Comparison of ENCODE assay signal across 8 mouse cellular contexts in genomic region chr5:51552483-51553091, GRCm38 (mm10). TPM values are rescaled to one million over a fixed set of nuclear protein-coding genes. Genes with fewer than 3 reads are reported as not detected.
DNase-seq lines count a peak whose midpoint lies in the region; ATAC-seq and TF ChIP-seq lines count a peak whose summit lies in the region.

No protein-coding gene starts in this region.

- H3K9ac ChIP-seq in forebrain, embryonic 16.5 days (replicated peaks; ENCODE audit: low read depth, low read length), result peak overlapping the region; percentile 0
- peak overlapping the region; percentile 45; the same call in 1 of the 2 replicates for H3K9ac ChIP-seq in neural tube, embryonic 12.5 days

- intact Hi-C loops in heart, postnatal 14 days (cut with DNase I), result loop anchor here (5.0 kb wide), 1 partner anchor 40 kb away; no protein-coding TSS in a partner anchor

- under 1% methylated on average over 24 of the region's 24 CpGs for WGBS in forebrain, embryonic 16.5 days
- 1% methylated on average over 24 of the region's 24 CpGs for WGBS in neural tube, embryonic 12.5 days

- no peak for TF ChIP-seq CTCF in E14TG2a.4 (conservative IDR thresholded peaks at IDR 0.05; ENCODE audit: low read length)

- peak; percentile 51 for ATAC-seq in forebrain, embryonic 16.5 days
- ATAC-seq in neural tube, embryonic 12.5 days (ENCODE audit: low FRiP score, low read depth), result peak; percentile 88

- peak overlapping the region; percentile 64 for H3K27ac ChIP-seq in forebrain, embryonic 16.5 days (ENCODE audit: low read length)
- 0 out of 2 replicates have a peak overlapping the region, but pooled peaks have one; percentile 10 for H3K27ac ChIP-seq in neural tube, embryonic 12.5 days

- H3K27me3 ChIP-seq in E14TG2a.4 (ENCODE audit: insufficient read depth, low read length), result peaks cover 7% of the 10 kb centered on the region
- no peaks in the 10 kb centered on the region for H3K27me3 ChIP-seq in forebrain, embryonic 16.5 days (replicated peaks; ENCODE audit: control insufficient read depth, insufficient read depth, low read length)
- H3K27me3 ChIP-seq in neural tube, embryonic 12.5 days (replicated peaks), result no peaks in the 10 kb centered on the region

- no peaks in the 10 kb centered on the region for H3K36me3 ChIP-seq in E14TG2a.4 (ENCODE audit: insufficient read depth, low read length)
- no peaks in the 10 kb centered on the region for H3K36me3 ChIP-seq in forebrain, embryonic 16.5 days (ENCODE audit: control insufficient read depth, insufficient read depth)
- no peaks in the 10 kb centered on the region for H3K36me3 ChIP-seq in neural tube, embryonic 12.5 days

- DNase-seq in cerebellum, adult 11 months, result peak; percentile 15
- DNase-seq in heart, postnatal 14 days, result peak; percentile 45 to 56
- peak; percentile 77 to 90 for DNase-seq in kidney, postnatal 25 days
- DNase-seq in lung, adult 18-20 months, result peak; percentile 76 to 83
- DNase-seq in testis, postnatal 10 days (ENCODE audit: low spot score), result peak; percentile 69

- peaks cover 6% of the 10 kb centered on the region; the same call in 1 of the 2 replicates for H3K4me1 ChIP-seq in E14TG2a.4 (replicated peaks; ENCODE audit: low read depth, low read length)
- H3K4me1 ChIP-seq in forebrain, embryonic 16.5 days (replicated peaks; ENCODE audit: control insufficient read depth, insufficient read depth, low read length), result peaks cover 19% of the 10 kb centered on the region
- H3K4me1 ChIP-seq in neural tube, embryonic 12.5 days, result peaks cover 9% of the 10 kb centered on the region

- H3K4me3 ChIP-seq in E14TG2a.4 (replicated peaks; ENCODE audit: low read length), result 0 out of 2 replicates have a peak overlapping the region, but pooled peaks have one; percentile 32
- peak overlapping the region; percentile 50 for H3K4me3 ChIP-seq in forebrain, embryonic 16.5 days (replicated peaks; ENCODE audit: low read length)
- H3K4me3 ChIP-seq in neural tube, embryonic 12.5 days, result peak overlapping the region; percentile 41

- H3K9me3 ChIP-seq in E14TG2a.4 (ENCODE audit: low read length), result no peaks in the 10 kb centered on the region
- H3K9me3 ChIP-seq in forebrain, embryonic 16.5 days (ENCODE audit: control insufficient read depth, low read length), result no peaks in the 10 kb centered on the region
- no peaks in the 10 kb centered on the region for H3K9me3 ChIP-seq in neural tube, embryonic 12.5 days

- peak overlapping the region; percentile 68 for H3K4me2 ChIP-seq in forebrain, embryonic 16.5 days (ENCODE audit: low read length)
- H3K4me2 ChIP-seq in neural tube, embryonic 12.5 days (replicated peaks), result peak overlapping the region; percentile 71

RNA-seq across cellular contexts. Expression of gene Ppargc1a, which starts 14.9 kb away (rescaled TPM):
- 7.7 and 9.1 TPM in 2 replicates for polyA plus RNA-seq in forebrain, embryonic 16.5 days (2015; fragmentation: Nextera tagmentation; extraction: Ambion mirVana)
- 100 to 1,000 TPM; 120 to 159 TPM for total RNA-seq in heart, postnatal 14 days (2021)
- 3.8 and 4.2 TPM in 2 replicates for polyA plus RNA-seq in neural tube, embryonic 12.5 days (2016; fragmentation: Nextera tagmentation; extraction: Ambion mirVana)

Comparison
In these comparisons a context has a peak if more than half of its experiments do, and no peak if none do; other contexts are left out.
1. Peak in every context shown above with its lines: DNase-seq, ATAC-seq, H3K4me3 ChIP-seq and H3K27ac ChIP-seq.
2. DNase-seq: peak in every context shown above with its lines; median percentile 84 in kidney, postnatal 25 days; 80 in lung, adult 18-20 months; 69 in testis, postnatal 10 days; 50 in heart, postnatal 14 days; 15 in cerebellum, adult 11 months.